ENCODE assay signal across 8 mouse cellular contexts in genomic region chr13:77708514-77709013, GRCm38 (mm10). TPM values are rescaled to one million over a fixed set of nuclear protein-coding genes. Genes with fewer than 3 reads are reported as not detected.
A peak's percentile ranks its signal among the peaks of the same experiment; 100 is the strongest.
DNase-seq lines count a peak whose midpoint lies in the region; ATAC-seq lines count a peak whose summit lies in the region.

No protein-coding gene starts in this region.

- peak; percentile 93 to 97 for DNase-seq in adrenal gland, adult (ENCODE audit: inconsistent age in 2 of 2, low spot score in 1 of 2)
- DNase-seq in embryo, embryonic 10.5 days (ENCODE audit: low spot score): peak; percentile 96
- DNase-seq in gastrocnemius, postnatal 14 days: peak; percentile 91
- DNase-seq in left cerebral cortex, postnatal 10 days (ENCODE audit: extremely low spot score in 1 of 2, low spot score in 2 of 2): peak; percentile 88 to 94
- peak; percentile 90 for DNase-seq in right cerebral cortex, postnatal 25 days
- peak; percentile 84 to 93 for DNase-seq in urinary bladder, postnatal 4 days (ENCODE audit: low spot score in 2 of 2)

- intact Hi-C loops in gastrocnemius, postnatal 14 days (cut with DNase I; ENCODE audit: low total_unique reads): no loop called here
- intact Hi-C loops in left cerebral cortex, postnatal 10 days (cut with DNase I): no loop called here

- ATAC-seq in inflammation-experienced regulatory T-cells, adult 6 months: peak; percentile 99
- ATAC-seq in megakaryocyte-erythroid progenitor cell, adult 5-6 weeks (replicated peaks; ENCODE audit: low FRiP score, low TSS enrichment, poor library complexity, severe bottlenecking): peak; percentile 98

RNA-seq across cellular contexts. Expression of gene Fam172a, which starts 6.7 kb away (rescaled TPM):
- total RNA-seq in gastrocnemius, postnatal 14 days (2021): 10 to 100 TPM in 1 of 2 experiments, 1 to 10 TPM in 1; 9.5 to 10.3 TPM
- polyA plus RNA-seq in inflammation-experienced regulatory T-cells, adult 6 months (2017; shearing (Covaris generic)): 10 to 100 TPM; 29.0 to 39.3 (median 29.8) TPM
- 10 to 100 TPM; 43.4 to 47.1 TPM for total RNA-seq in left cerebral cortex, postnatal 10 days (2021)
- total RNA-seq in megakaryocyte-erythroid progenitor cell, adult 5-6 weeks (2014; fragmentation: Nextera tagmentation): 27.8 and 31.2 TPM in 2 replicates
- total RNA-seq in megakaryocyte-erythroid progenitor cell, adult 5-6 weeks (2017): 29.0 and 40.3 TPM in 2 replicates

Comparison
In these comparisons a context has a peak if more than half of its experiments do, and no peak if none do; other contexts are left out.
1. Peak in every context shown above with its lines: DNase-seq and ATAC-seq.